Mouse (Mus musculus) MEL (cell line): ENCODE data around the gene Supt3. TPM values are rescaled to one million over a fixed set of nuclear protein-coding genes. Genes with fewer than 3 reads are reported as not detected.

Experiments
- DNase-seq: peaks from one replicate; pipeline ENCODE4 v3.0.0; 2011; ENCODE audit warnings: low read depth, low spot score
- H3K27ac ChIP-seq: 2 replicates; pipeline ENCODE4 v1.5.1; 2012; ENCODE audit warnings: low read depth, mild to moderate bottlenecking, control low read depth, low read length, moderate library complexity; ENCODE audit not compliant: control insufficient read depth
- H3K27me3 ChIP-seq, 2 experiments: fragments of 150-350 bp in 1 of 2; sonication (generic) in 1 of 2; 2 replicates each; pipeline ENCODE4 v1.6.1; 2012; ENCODE audit warnings: low read length in 2 of 2, mild to moderate bottlenecking in 2 of 2, improper control_type of control experiment in 1 of 2, moderate library complexity in 1 of 2; ENCODE audit not compliant: insufficient read depth in 2 of 2, control insufficient read depth in 1 of 2
- H3K36me3 ChIP-seq, 2 experiments: 2 replicates each; pipeline ENCODE4 v1.6.1; 2012 to 2014; ENCODE audit warnings: low read length in 2 of 2, improper control_type of control experiment in 1 of 2, inconsistent platforms in 1 of 2, mild to moderate bottlenecking in 1 of 2; ENCODE audit not compliant: insufficient read depth in 2 of 2, control insufficient read depth in 1 of 2
- H3K4me1 ChIP-seq, 2 experiments: fragments of 150-350 bp in 1 of 2; sonication (generic) in 1 of 2; 2 replicates each; pipeline ENCODE4 v1.6.1; 2012; ENCODE audit warnings: low read length in 2 of 2, improper control_type of control experiment in 1 of 2, mild to moderate bottlenecking in 1 of 2; ENCODE audit not compliant: insufficient read depth in 2 of 2, control insufficient read depth in 1 of 2
- H3K4me3 ChIP-seq, 2 experiments: fragments of 150-350 bp in 1 of 2; sonication (generic) in 1 of 2; 2 replicates each; pipeline ENCODE4 v1.5.1; 2012; ENCODE audit warnings: low read depth in 2 of 2, low read length in 2 of 2, mild to moderate bottlenecking in 2 of 2, moderate library complexity in 2 of 2, control low read depth in 1 of 2, improper control_type of control experiment in 1 of 2; ENCODE audit not compliant: control insufficient read depth in 1 of 2, insufficient read depth in 1 of 2
- H3K79me2 ChIP-seq: 2 replicates; pipeline ENCODE4 v1.6.1; 2012; ENCODE audit warnings: mild to moderate bottlenecking, low read length, moderate library complexity; ENCODE audit not compliant: control insufficient read depth, poor library complexity, insufficient read depth
- H3K9ac ChIP-seq: 2 replicates; pipeline ENCODE4 v1.6.1; 2012; ENCODE audit warnings: low read depth, mild to moderate bottlenecking, control low read depth, low read length, moderate library complexity; ENCODE audit not compliant: control insufficient read depth, poor library complexity, severe bottlenecking
- H3K9me3 ChIP-seq: fragments of 150-350 bp; sonication (generic); replicated peaks from 2 replicates; pipeline ENCODE4 v1.6.1; 2012; ENCODE audit warnings: mild to moderate bottlenecking, low read length, improper control_type of control experiment, moderate library complexity; ENCODE audit not compliant: insufficient read depth
- BHLHE40 ChIP-seq: IDR thresholded peaks from 2 replicates; pipeline ENCODE4 v1.6.1; 2012; ENCODE audit warnings: low read depth, mild to moderate bottlenecking, inconsistent platforms, low read length, improper control_type of control experiment, borderline replicate concordance
- CHD1 ChIP-seq: IDR thresholded peaks from 2 replicates; pipeline ENCODE4 v1.6.1; 2012; ENCODE audit warnings: low read depth, mild to moderate bottlenecking, inconsistent platforms, low read length, improper control_type of control experiment
- CTCF ChIP-seq, 3 experiments: IDR thresholded peaks in 2 of 3; conservative IDR thresholded peaks in 1 of 3; 2 replicates each; pipeline ENCODE4 v1.5.1; 2011 to 2012; ENCODE audit warnings: low read length in 3 of 3, low read depth in 2 of 3, mild to moderate bottlenecking in 2 of 3, improper control_type of control experiment in 1 of 3, inconsistent platforms in 1 of 3, mixed read lengths in 1 of 3, moderate library complexity in 1 of 3; ENCODE audit not compliant: control insufficient read depth in 1 of 3, insufficient read depth in 1 of 3, poor library complexity in 1 of 3, severe bottlenecking in 1 of 3
- E2F4 ChIP-seq: IDR thresholded peaks from 2 replicates; pipeline ENCODE4 v1.6.1; 2011; ENCODE audit warnings: low read depth, low read length, improper control_type of control experiment, borderline replicate concordance
- ELF1 ChIP-seq: IDR thresholded peaks from 2 replicates; pipeline ENCODE4 v1.6.1; 2014; ENCODE audit warnings: low read depth, mild to moderate bottlenecking, inconsistent platforms, low read length, improper control_type of control experiment, moderate library complexity
- EP300 ChIP-seq, 2 experiments: IDR thresholded peaks; 2 replicates each; pipeline ENCODE4 v1.6.1; 2011; ENCODE audit warnings: improper control_type of control experiment in 2 of 2, low read length in 2 of 2, low read depth in 1 of 2, mild to moderate bottlenecking in 1 of 2
- ETS1 ChIP-seq: IDR thresholded peaks from 2 replicates; pipeline ENCODE4 v1.6.1; 2012; ENCODE audit warnings: low read depth, mild to moderate bottlenecking, inconsistent platforms, low read length, improper control_type of control experiment, moderate library complexity
- GATA1 ChIP-seq: IDR thresholded peaks from 2 replicates; pipeline ENCODE4 v1.6.1; 2011; ENCODE audit warnings: low read depth, low read length, improper control_type of control experiment
- HCFC1 ChIP-seq: IDR thresholded peaks from 2 replicates; pipeline ENCODE4 v1.6.1; 2012; ENCODE audit warnings: low read depth, mild to moderate bottlenecking, inconsistent platforms, low read length, improper control_type of control experiment, moderate library complexity
- MAFK ChIP-seq: IDR thresholded peaks from 2 replicates; pipeline ENCODE4 v1.6.1; 2011; ENCODE audit warnings: low read depth, mild to moderate bottlenecking, low read length, improper control_type of control experiment, borderline replicate concordance
- MXI1 ChIP-seq: IDR thresholded peaks from 2 replicates; pipeline ENCODE4 v1.6.1; 2011; ENCODE audit warnings: mild to moderate bottlenecking, low read depth, low read length, improper control_type of control experiment
- POLR2AphosphoS2 ChIP-seq: IDR thresholded peaks from 2 replicates; pipeline ENCODE4 v1.6.1; 2011; ENCODE audit warnings: low read length, improper control_type of control experiment
- POLR2AphosphoS5 ChIP-seq: IDR thresholded peaks from 2 replicates; pipeline ENCODE4 v1.6.1; 2012; ENCODE audit warnings: low read depth, borderline replicate concordance, mild to moderate bottlenecking, inconsistent platforms, low read length, moderate library complexity, mixed read lengths
- SIN3A ChIP-seq: IDR thresholded peaks from 2 replicates; pipeline ENCODE4 v1.6.1; 2012; ENCODE audit warnings: low read length, improper control_type of control experiment, inconsistent platforms
- SMC3 ChIP-seq: IDR thresholded peaks from 2 replicates; pipeline ENCODE4 v1.6.1; 2011; ENCODE audit warnings: low read depth, low read length, improper control_type of control experiment
- TAL1 ChIP-seq: IDR thresholded peaks from 2 replicates; pipeline ENCODE4 v1.6.1; 2012; ENCODE audit warnings: mild to moderate bottlenecking, inconsistent platforms, low read length, moderate library complexity, mixed read lengths
- UBTF ChIP-seq: IDR thresholded peaks from 2 replicates; pipeline ENCODE4 v1.6.1; 2012; ENCODE audit warnings: low read depth, mild to moderate bottlenecking, inconsistent platforms, low read length, improper control_type of control experiment, moderate library complexity, borderline replicate concordance; ENCODE audit not compliant: insufficient read depth
- ZKSCAN1 ChIP-seq: IDR thresholded peaks from 2 replicates; pipeline ENCODE4 v1.6.1; 2012; ENCODE audit warnings: low read depth, mild to moderate bottlenecking, inconsistent platforms, low read length, improper control_type of control experiment, moderate library complexity
- ZMIZ1 ChIP-seq: IDR thresholded peaks from 2 replicates; pipeline ENCODE4 v1.6.1; 2012; ENCODE audit warnings: low read depth, mild to moderate bottlenecking, inconsistent platforms, low read length, improper control_type of control experiment, moderate library complexity
- polyA plus RNA-seq, 2 experiments: library from polyadenylated mRNA; stranded (reverse) in 1 of 2; unstranded in 1 of 2; fragments of >175 nt in 1 of 2; fragments of >200 nt in 1 of 2; gene quantifications; 2 replicates each; pipeline versions ENCODE4 v1.2.1 to v1.2.4; 2012; ENCODE audit warnings: low replicate concordance in 2 of 2, low read depth in 1 of 2; ENCODE audit not compliant: insufficient read length in 2 of 2, insufficient read depth in 1 of 2, missing spikeins in 1 of 2
- total RNA-seq: library from RNA; depleted of rRNA; stranded (reverse); fragments of 300-350 nt; gene quantifications from 2 replicates; pipeline ENCODE4 v1.2.3, GENCODE M21; 2012

Gene Supt3
- total and polyA plus RNA-seq, 3 experiments: 7.0 to 28.6 TPM; not detected in 1

DNA sequence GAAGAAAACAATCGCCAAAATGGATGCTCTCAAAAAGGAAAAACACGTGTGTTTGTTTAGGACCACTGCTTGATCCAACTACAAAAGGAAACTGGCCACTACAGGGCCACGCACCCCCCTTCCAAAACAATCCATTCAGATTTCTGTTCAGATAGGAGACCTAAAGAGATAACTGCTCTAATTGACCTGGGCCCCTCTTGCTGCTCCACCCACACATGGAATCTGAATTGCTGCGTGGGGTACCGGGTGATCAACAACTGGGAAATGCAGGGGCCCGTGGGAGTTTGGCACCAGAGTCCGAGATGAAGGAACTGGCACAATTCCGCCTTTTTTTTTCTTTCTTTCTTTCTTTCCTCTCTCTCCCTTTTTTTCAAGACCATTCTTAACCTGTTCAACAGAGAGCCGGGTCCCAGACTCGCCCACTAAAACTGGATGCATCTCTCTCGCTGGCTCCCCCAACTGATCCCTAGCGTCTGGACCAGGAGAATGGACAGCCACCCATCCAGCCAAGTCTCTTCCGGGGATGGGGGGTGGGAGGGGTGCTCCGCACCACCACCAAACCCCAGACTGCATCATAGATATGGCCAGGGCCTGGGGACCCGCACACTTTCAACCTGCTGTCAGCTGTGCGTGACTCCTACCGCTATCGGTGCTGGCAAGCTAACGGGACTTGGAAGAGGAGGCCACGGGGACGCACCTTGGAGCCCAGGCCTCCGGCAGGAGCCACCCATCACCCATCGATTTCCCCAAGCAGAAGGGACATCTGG lies 43.2 kb upstream of the Supt3 start (continued):
- TF ChIP-seq EP300 (IDR thresholded peaks at IDR 0.05; ENCODE audit: low read depth in 1 of 2, low read length in 2 of 2): no peak
- no peak for TF ChIP-seq ELF1
- no peak for TF ChIP-seq ZMIZ1
- no peak for TF ChIP-seq POLR2AphosphoS5
- no peak for TF ChIP-seq POLR2AphosphoS2
- no peak for TF ChIP-seq SMC3

DNA sequence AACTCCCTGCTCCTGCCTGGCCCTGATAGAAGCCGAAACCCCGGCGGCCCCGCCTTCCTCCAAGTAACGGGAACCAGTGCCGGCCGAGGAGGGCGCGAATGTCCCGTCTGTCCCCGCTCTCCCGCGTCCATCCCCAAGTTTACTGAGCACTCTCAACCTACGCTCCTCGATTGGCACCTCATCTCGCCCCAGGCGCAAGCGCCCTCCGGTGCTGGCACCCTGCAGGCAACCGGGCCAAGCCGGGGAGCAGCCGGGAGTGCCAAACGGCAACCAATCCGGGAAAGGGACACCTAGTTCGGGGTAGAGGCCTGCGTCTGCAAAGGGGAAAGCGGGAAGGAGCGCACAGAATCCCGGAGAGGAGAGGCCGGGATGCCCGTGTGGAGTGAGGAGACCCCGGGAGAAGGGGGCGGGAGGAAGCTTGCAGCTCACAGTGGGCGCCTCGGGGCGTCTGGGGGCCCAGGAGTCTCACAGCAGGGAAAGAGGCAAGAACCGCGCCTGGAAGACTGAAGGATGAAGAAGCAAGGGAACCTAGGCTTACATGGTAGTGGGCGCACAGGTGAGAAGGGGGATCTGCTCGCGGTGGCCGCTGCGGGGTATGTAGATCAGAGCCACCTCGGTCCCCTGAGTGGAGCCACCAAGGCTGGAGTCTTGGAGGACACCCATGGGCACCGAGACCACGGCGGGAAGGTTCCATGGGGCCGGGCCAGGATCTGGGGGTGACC lies 42.3 kb upstream of the Supt3 start:
- Histone ChIP-seq H3K4me3 (no peak overlapping the region), H3K27ac (no peak overlapping the region), H3K9me3 (no peaks in the 10 kb centered on the region), H3K9ac (no peak overlapping the region), H3K27me3 (no peaks in the 10 kb centered on the region), H3K79me2 (no peaks in the 10 kb centered on the region), H3K36me3 (no peaks in the 10 kb centered on the region), H3K4me1 (no peaks in the 10 kb centered on the region)
- TF ChIP-seq CHD1 (no peak), MXI1 (no peak), SIN3A (no peak), TAL1 (no peak), CTCF (IDR thresholded peaks at IDR 0.05 in 2 of 3, conservative IDR thresholded peaks at IDR 0.05 in 1 of 3; ENCODE audit: control insufficient read depth in 1 of 3, insufficient read depth in 1 of 3, low read depth in 2 of 3, low read length in 3 of 3, poor library complexity in 1 of 3, severe bottlenecking in 1 of 3) (no peak), GATA1 (no peak), HCFC1 (no peak), POLR2AphosphoS2 (no peak), E2F4 (no peak), UBTF (no peak), ETS1 (no peak), ZKSCAN1 (no peak), BHLHE40 (no peak), MAFK (no peak)
- DNase-seq: no peak
